Mouse (Mus musculus): Measurements from ENCODE around the gene 1700016C15Rik.
A peak's percentile ranks its signal among the peaks of the same experiment; 100 is the strongest.

The 1700016C15Rik gene

DNA sequence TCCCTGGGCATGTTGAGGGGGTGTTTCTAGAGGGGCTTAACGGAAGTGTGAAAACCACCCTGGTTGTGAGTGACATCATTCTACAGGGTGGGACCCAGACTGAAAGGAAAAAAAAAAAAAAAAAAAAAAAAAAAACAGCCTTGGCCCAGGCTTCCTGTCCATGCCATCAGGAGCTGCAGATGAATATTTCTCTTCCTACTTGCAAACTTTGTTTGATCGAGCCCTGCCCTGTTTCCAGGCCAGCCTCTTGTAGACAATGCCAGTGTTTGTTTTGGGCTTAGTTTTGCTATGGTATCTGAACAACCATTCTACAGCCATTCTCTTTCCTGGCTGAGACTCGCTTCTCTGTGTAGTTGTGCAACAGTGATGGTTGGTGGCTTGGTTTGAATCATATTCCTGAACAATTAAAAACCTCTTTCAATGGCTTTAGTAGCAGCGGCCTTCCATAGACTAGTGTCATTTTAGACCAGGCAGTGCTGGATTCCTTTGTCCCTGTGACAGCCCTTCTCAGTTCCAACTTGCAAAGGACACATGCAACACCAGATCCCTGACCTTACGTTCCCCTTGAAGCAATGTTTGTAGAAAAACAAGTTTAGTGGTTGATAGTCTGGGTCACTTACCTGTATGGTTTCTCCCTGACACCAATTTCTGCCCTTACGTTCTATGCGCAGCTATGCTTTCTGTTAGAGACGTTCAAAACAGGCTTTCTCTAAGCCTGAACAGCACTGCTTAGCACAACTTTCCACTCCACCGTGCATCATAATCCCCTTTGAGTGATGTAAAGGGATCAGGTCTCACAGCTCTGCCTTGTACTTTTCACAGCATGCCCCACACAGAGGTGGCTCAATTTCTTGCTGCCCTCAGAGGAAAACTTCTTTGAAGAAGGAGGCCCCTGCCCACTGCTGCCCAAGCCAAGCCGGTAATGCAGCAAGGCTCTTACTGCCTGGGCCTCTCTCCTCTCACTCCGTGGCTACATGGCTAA, at the start of gene 1700016C15Rik:
Gene 1700016C15Rik, plus strand, starts transcription at position 772 of the 982 bp plus-strand sequence.
- DNase-seq (ENCODE audit: low spot score), result no peak

DNA sequence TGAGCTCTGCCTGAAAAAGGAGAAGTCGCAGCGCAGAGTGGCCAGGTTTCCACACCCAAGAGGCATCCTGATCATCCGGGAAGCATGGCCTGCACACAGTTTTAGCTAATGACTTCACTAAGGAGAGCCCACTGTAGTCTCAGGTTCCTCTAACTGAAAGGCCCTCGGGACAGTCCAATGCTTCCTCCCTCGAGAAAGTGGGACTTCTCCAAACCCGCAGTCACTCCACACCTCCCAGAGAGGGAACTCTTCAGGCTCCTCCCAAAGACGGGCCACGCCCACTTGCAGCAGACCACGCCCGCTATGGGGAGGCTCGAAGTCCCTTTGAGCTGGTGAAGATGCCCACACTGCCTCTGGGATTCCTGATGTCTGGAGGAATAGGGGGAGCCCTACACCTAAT, 48.4 kb upstream of the 1700016C15Rik start:
- no peak for DNase-seq (ENCODE audit: low spot score)

DNA sequence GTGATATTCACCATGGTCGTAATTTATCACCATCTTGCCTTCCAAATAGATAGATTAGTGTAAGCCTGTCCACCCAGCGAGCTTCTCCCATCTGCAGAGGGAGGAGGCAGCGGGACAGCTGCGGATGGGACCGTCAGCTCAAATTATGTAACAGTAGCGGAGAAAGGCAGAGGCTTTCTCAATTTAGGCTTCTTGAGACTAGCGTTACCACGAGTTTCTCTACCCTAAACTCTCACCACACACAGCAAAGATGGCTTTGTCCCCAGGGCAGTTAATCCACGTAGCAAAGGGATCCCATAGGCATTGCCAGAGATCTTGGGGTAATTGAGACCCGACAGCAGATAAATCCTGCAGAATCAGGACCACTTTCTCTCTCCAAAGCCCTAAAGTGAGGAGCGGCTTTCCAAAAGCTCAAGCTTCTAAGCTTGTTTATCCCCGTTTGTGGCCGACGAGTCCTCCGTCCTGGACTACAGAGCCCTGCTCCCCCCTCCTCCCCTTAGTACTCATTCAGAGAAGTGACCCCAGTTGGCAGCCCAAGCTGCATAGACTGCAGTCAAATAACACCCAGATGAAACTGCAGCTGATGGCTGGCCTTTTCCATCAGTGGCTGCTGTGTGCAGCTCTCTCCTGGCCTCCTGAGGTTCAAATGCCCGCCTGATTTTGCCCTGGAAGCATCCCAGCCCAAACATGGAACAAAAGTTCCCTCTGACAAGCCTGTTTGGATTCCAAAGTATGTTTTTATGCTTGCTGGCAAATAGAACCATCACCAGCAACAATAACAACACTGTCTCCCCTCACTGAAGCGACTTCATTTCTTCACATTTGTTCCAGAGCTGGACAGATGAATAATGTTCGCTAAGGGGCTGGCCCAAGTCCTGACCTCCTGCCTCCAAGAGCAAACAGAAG, 45.4 kb upstream of the 1700016C15Rik start:
- peak; percentile 21 for DNase-seq (ENCODE audit: low spot score)

DNA sequence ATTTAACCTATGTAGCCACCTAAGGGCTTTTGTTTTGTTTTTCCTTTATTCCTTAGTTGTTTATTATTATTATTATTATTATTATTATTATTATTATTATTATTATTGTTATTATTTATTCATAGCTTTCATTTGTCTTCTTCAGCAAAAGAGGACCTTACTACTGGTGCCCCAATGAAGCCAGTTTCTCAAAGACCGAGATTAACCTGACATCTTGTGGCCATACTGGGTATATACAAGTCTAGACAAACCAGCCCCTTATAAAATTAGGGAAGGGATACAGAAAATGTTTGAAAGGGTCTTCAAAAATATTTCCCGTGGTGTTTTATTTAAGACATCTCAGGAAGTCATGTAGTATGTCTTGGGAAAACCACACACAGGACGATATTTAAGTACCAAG, 44.7 kb upstream of the 1700016C15Rik start:
- peak; percentile 73 for DNase-seq (ENCODE audit: low spot score)

DNA sequence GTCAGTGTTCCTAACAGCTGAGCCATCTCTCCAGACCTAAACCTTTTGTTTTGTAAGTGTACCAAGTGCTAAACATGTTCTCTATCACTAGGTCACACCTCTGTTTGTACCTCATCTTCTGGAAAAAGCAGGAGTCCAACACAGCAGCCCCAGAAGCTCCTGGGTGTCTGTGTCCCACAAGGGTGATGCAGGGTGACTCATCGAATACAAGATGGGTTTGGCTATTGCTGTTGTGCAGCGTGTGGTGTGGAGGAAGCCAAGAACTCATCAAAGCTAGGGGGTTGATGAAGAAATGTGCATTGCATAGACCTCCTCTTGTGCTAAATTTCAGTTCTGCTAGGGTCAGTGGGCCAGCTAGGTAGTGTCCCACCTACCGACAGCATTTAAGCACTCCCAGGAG, 43.5 kb upstream of the 1700016C15Rik start:
- no peak for DNase-seq (ENCODE audit: low spot score)

DNA sequence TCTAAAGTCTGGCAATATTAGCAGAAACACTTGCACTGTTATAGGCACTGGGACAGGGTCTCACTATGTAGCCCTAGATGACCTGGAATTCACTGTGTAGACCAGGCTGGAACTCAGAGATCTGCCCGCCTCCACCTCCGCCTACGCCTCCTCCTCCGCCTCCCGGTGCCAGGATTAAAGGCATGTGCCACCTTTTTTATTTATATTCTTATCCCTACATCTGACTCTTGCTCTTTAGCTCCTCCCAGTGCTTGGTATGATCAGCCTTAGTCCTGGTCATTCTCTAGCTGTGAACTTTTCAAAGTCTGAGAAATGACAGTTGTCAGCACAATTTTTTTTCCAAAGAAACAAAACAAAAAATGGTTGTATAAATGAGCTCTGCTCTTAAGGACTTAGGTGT, 42.6 kb upstream of the 1700016C15Rik start:
- no peak for DNase-seq (ENCODE audit: low spot score)

DNA sequence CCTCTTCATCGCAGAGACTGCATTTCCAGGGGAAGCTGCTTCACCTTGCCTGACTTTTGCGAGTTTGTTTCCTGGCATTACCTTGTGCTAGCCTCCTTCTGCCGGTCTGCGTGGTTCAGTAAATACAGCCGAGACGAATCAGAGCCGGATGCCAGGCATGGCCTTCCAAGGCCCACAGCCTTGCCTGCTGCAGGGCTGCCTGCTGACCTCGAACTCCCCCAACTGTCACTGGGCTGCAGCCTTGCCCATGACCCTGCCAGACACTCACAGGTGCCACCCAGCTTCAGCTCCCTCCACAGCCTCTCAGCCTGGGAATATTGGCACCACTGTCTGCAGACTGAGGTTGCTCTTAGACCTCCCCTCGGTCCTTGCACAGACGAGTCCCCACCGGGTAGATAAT, 37.1 kb upstream of the 1700016C15Rik start:
- no peak for DNase-seq (ENCODE audit: low spot score)

DNA sequence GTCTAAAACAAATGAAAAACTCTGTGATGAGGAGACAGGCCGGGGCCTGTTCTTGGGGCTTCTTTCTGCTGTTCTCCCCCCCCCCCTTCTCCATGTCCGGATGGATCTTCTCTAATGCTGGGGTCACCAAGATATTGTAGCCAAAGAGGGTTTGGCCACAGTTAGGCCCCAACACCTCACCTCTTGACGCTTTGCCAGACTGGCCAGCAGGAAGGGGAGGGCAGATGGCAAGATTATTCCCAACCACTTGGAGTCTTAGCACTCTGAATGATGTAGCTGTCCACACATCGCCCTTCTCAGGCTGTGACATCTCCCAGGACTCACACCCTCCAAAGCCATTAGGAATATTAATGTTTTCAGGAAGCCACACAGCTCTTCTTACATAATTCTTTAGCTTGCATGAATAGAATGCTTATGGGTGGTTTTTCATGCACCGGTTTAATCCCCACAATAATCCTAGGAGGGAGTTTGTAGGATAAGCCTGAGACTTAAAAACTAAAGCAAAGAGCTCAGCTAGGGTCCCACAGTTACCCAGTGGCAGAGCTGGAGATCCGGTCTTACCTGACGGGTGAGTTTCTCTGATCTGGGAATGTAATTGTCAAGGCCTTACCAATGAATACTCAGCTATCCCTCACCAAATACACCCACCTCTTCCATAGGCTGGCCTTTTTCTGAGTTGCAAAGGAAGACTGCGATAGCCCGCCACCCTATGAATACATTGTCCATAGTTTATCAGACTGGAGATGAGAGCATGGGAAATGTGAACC, 35.9 kb upstream of the 1700016C15Rik start:
- no peak for DNase-seq (ENCODE audit: low spot score)

DNA sequence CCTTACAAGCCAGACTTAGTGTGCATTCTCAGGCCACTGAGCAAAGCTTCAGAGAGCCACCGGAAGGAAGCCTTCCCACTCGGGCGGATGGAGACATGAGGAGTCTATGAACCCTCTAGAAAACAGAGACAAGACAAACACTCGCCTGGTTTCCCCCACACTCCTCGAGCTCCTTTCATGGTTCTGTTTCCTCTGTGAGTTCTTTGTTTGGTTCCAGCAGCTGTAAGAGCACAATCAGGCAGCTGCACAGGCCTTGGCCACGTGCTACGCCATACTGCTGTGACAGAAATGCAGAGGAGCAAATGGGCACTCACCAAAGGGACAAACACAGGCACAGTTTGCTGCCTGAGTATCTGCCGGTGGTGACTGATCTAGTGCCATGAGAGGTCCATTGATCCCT, 29.1 kb upstream of the 1700016C15Rik start:
- DNase-seq (ENCODE audit: low spot score), result no peak

DNA sequence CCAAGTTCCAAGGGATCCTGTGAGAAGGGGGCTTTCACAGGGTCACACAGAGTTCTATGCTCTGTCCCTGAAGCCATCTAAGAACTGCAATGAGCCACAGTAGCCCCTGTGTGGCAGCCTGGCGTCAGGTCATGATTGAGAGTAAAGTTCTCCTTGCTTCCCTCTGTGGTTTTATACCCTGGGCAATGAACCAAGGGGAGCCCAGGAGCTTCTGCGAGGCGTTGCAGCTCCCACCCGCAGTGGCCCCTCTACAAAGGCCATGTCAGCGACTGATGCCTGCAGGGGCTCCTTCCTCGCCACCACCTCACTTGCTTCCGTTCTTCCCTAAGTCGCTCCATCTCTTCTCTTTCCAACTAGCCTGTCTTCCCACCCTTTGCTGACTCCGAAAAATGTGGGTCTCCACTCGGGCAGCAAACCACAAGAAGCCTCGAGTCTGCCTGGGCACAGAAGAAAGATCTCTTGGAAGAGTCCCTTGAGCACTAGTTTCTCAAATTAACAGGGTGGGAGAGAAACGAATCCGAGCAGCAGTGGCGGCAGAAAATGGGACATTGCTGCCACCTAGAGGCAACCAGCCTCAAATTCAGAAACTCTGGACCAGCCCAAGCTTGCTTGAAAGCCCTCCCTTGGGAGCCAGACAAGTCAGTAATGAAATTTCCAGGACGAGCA, 27.0 kb upstream of the 1700016C15Rik start:
- DNase-seq (ENCODE audit: low spot score), result peak; percentile 95

DNA sequence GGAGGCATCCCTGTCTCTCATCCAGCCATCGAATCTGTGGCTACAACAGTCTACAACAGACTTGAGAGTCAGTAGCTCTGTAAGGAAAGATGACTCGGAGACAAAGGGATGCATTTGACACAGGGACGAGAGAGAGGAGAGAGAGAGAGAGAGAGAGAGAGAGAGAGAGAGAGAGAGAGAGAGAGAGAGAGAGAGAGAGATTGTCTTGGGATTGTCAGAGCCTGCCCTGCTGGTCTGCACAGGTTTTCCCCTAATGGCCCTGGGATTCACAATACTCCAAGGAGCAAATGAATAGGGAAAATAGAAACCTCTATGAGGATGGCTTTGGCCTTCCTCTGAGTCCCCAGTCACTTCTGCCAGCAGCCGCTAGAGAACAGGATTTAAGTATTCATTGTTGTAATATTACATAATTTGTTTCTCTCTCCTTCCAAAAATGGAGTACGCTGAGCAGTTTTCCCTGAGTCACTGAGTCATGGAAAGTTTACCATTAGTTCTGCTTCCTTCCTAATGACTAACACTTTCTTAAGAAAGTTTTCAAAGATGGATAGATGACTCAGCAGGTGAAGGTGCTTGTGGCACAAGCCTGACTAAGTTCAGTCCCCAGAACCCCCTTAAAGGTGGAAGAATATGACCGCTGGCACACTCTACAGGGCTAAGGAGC, 26.3 kb upstream of the 1700016C15Rik start:
- no peak for DNase-seq (ENCODE audit: low spot score)

DNA sequence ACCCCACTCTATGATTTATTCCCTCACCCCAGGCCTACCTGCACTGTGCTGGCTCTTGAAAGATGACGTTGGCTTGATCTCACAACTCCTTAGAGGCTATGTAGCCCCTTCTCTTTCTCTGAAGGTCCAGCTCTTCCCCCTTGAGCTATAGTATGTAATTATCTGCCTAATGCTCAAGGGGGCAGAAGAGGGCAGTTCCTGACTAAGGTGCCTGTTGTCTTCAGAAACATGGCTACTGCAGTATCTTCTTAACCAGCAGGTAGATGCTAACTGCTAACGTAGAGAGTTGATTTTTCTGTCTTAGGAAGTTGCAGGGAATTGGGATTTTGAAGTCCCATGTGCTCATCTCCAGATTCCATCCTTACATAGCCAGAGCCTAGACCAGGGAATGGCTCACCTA, 24.4 kb upstream of the 1700016C15Rik start:
- DNase-seq (ENCODE audit: low spot score), result no peak

DNA sequence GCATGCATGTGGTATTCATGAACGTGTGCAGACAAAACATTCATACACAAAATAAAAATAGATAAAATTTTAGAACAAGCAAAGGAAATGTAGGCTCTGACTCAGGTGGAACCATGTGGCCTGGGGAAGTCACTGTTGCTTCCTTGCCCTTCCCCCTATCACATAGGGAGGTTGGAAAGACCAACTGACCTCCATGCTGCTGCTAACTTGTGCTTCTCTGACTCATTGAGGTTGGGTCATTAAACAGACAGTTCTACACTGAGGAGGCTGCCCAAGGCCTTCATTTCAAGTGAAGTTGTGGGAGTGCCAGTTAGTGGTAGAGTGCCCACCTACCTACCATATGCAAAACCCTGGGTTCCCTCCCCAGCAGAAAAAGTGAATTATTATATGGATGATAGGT, 22.0 kb upstream of the 1700016C15Rik start:
- no peak for DNase-seq (ENCODE audit: low spot score)

DNA sequence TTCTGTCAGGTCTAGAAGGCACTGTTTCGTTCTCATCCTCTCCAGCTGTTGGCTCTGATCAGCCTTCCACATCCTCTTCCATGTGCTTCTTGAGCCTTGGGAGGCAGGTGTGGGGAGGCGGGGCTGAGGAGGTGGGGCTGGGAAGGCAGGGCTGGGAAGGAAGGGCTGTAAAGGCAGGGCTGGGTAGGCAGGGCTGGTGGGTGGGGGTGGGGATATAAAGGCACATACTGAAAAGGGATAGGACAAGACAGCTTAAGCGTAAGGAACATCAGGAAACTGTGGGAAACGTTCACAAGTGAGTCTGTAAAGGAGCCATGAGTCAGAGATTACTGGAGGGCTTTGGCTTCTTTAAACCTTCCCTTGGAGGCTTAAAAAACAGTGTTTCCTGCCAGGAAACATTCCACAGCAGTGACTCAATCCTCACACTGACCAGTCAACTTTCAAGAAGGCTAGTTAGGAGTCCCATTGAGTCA, 21.0 kb upstream of the 1700016C15Rik start:
- DNase-seq (ENCODE audit: low spot score), result peak; percentile 71

DNA sequence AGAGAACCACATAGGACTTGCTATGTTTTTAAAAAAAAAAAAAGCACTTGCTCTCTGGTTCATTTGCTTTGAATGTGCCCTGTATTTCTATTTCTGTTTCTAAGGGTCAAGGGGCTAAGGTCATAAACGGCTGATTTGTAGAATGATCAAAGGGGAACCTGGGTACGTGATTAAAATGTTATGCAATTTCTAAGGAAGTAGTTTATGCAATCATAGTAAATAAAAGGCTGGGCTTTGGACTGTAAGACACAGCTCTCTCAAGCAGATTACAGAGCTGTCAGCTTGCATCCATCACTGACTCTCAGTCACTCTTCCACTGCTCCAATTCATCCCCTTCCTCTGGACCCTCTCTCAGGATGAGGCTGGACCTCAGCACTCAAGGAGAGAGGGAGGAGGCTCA, 18.6 kb upstream of the 1700016C15Rik start:
- no peak for DNase-seq (ENCODE audit: low spot score)

DNA sequence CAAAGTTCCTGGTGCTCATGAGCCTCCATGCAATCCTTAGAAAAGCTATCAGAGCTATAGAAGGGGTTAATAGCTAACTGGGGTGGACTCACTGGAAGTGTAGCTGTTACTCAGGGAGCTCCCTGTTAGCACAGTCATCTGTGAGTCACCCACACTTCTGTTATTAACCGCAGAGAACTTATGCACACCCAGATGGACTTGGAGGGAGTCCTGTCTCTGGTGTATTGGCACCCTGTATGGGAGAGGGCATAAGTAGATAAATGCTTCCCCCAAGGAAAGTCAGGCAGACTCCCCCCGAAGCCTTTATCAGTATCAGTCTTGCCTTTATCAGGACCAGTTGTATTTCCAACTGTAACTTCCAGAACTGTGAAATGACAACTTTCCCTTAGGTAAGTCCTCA, 18.2 kb upstream of the 1700016C15Rik start:
- peak; percentile 14 for DNase-seq (ENCODE audit: low spot score)

DNA sequence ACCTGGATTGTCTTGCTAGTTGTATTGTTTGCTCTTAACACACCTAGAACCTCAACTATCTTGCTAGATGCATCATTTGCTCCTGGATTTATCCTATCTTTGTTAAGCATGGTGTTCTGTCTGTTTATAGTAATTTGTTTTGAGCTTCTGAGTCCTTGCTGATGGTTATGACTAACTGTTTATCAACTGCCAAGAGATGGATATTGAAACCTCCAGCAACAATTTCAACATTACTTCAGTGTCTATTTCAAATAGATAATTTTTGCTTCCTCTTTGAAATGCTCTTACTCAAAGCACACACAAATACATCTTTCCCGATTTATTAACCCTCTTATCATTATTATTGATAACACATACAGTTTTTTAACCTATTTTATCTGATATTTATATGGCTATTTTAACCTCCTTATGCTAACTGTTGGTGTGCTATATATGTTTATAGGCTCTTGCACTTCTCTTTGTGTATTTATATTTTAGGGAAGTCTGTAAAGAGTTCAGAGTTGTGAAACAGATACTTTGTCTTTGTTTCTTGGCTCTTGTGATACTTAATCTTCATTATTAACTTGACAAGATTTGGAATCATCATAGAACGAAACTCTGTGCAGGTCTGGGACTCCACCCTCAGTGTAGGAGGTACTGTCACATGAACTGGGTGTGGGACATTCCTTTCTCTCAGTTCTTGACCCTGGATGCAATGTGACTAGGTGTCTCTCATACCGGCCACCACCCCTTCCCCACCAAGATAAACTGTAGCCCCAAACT, 15.8 kb upstream of the 1700016C15Rik start:
- DNase-seq (ENCODE audit: low spot score), result no peak

DNA sequence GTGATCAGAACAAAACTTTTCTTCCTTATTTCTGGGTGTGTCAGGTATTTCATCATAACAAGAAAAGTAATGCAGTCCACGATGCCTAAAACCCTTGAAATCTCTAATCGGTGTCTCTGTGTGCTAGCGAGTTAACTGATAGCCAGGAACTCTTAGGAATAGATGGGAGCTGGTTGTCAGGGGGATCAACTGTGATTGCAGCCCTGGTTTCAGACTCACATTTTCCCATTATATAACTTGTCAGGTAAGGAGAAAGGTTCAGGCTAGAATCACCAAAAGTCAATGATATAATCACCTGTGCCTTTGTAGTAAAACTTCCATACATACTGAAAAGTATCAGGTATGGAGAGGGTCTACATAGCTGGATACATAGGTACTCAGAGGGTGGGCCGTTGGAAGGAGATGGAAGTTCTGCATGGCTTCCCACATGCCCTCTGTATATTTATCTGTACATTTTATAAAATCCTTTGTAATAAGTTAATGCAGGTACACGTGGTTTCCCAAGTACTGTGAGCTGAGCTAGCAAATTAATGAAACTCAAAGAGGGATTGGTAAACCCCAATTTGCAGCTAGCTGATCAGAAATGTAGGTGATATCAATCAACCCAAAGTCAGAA, 15.1 kb upstream of the 1700016C15Rik start:
- no peak for DNase-seq (ENCODE audit: low spot score)

DNA sequence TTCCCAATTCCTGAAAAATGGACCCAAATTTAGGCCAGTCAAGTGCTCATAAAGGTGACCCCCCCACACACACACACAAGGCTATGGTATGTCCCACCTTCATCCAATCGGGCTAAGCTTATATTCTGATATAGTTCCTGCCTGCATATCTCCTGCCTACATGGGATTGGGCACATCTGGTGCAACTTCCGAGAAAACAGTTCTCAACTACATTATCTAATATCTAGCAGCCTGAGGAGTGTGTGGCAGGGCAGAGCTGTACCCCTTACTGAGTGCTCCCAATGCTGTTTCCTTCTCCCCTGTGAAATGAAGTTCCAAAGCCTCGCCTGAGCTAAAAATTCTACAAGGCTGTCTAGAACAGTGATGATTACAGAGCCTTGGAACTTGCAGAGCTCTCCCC, 13.2 kb upstream of the 1700016C15Rik start:
- DNase-seq (ENCODE audit: low spot score), result no peak
